Mouse (Mus musculus) heart, adult 2 months (tissue): Measurements from ENCODE around the gene Nlrp9b. TPM values are rescaled to one million over a fixed set of nuclear protein-coding genes. Genes with fewer than 3 reads are reported as not detected.
"Not testable (repeated sequence)": the region's sequence is repeated elsewhere in the genome, so short reads cannot be mapped to it uniquely, and the experiment has no call there.

ENCODE experiments used
- DNase-seq, 2 experiments: peaks; one replicate each; pipeline ENCODE4 v3.0.0; 2021
- H3K27ac ChIP-seq: fragments of 200-600 bp; 2 replicates; pipeline ENCODE4 v1.8.1; 2022
- H3K27me3 ChIP-seq: fragments of 200-500 bp; 2 replicates; pipeline ENCODE4 v1.6.1; 2012; ENCODE audit warnings: mild to moderate bottlenecking, low read length, inconsistent platforms, mixed read lengths; ENCODE audit not compliant: control insufficient read depth, insufficient read depth
- H3K36me3 ChIP-seq: fragments of 200-500 bp; 2 replicates; pipeline ENCODE4 v1.6.1; 2012; ENCODE audit warnings: low read length, inconsistent platforms; ENCODE audit not compliant: control insufficient read depth, insufficient read depth
- H3K4me1 ChIP-seq: fragments of 200-500 bp; 2 replicates; pipeline ENCODE4 v1.6.1; 2011; ENCODE audit warnings: low read length; ENCODE audit not compliant: control insufficient read depth, insufficient read depth
- H3K4me3 ChIP-seq: fragments of 200-600 bp; 2 replicates; pipeline ENCODE4 v1.8.1; 2022
- H3K79me2 ChIP-seq: fragments of 200-500 bp; replicated peaks from 2 replicates; pipeline ENCODE4 v1.6.1; 2012; ENCODE audit warnings: mild to moderate bottlenecking, inconsistent platforms, low read length, moderate library complexity, mixed read lengths; ENCODE audit not compliant: control insufficient read depth, insufficient read depth
- H3K9ac ChIP-seq: fragments of 200-500 bp; 2 replicates; pipeline ENCODE4 v1.6.1; 2012; ENCODE audit warnings: low read depth, mild to moderate bottlenecking, control low read depth, inconsistent platforms, low read length, mixed read lengths
- EP300 ChIP-seq: fragments of 200-500 bp; IDR thresholded peaks from 2 replicates; pipeline ENCODE4 v1.6.1; 2011; ENCODE audit warnings: low read depth, low read length, control low read depth; ENCODE audit not compliant: insufficient read depth
- POLR2A ChIP-seq: fragments of 200-500 bp; IDR thresholded peaks from 2 replicates; pipeline ENCODE4 v1.6.1; 2011; ENCODE audit warnings: mild to moderate bottlenecking, low read depth, low read length, control low read depth; ENCODE audit not compliant: insufficient read depth
- WGBS: fragments of 180-500 bp; shearing (Covaris S2); methylation state at CpG from one replicate; pipeline ENCODE4 v1.1.7; 2018; 5-methylcytosine and 5-hydroxymethylcytosine counted together
- intact Hi-C: fragments of 180-260 bp; cut with DNase I; formaldehyde crosslinking; loops from one replicate; pipeline ENCODE4 v1.15.1; 2025
- polyA plus RNA-seq: library from polyadenylated mRNA; depleted of rRNA; stranded (reverse); fragments of >200 nt; gene quantifications from 2 replicates; pipeline ENCODE4 v1.2.3, GENCODE M21; 2012; rRNA removed
- total RNA-seq, 2 experiments: library from RNA; stranded (reverse); gene quantifications; 2 replicates each; pipeline ENCODE4 v1.2.3; 2021

Nlrp9b gene
- total and polyA plus RNA-seq, 3 experiments = not detected

DNA sequence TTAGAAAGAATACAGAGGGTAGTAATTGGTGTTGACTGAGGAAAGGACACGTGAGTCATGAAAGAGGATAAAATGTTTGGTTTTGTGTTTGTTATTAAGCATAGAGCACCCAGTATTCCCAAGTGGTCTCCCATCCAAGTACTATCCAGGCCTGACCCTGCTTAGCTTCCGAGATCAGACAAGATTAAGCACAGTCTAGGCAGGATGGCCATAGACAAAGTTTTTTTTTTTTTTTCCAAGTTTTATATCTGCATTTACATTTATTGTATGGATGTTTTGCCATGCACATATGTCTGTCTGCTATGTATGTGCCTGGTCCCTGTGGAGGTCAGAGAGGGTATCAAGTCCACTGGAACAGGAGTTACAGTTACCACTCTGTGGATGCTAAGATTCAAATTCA is 18.7 kb downstream of the Nlrp9b start:
- intact Hi-C loops = no loop called here
- no peak for DNase-seq
- Histone ChIP-seq H3K4me3 (no peak overlapping the region), H3K9ac (no peak overlapping the region), H3K27ac (no peak overlapping the region), H3K79me2 (no peaks in the 10 kb centered on the region), H3K27me3 (no peaks in the 10 kb centered on the region), H3K36me3 (no peaks in the 10 kb centered on the region), H3K4me1 (no peaks in the 10 kb centered on the region)
- 65% methylated on average over 2 of the region's 2 CpGs for WGBS
- TF ChIP-seq POLR2A (no peak), EP300 (no peak)

DNA sequence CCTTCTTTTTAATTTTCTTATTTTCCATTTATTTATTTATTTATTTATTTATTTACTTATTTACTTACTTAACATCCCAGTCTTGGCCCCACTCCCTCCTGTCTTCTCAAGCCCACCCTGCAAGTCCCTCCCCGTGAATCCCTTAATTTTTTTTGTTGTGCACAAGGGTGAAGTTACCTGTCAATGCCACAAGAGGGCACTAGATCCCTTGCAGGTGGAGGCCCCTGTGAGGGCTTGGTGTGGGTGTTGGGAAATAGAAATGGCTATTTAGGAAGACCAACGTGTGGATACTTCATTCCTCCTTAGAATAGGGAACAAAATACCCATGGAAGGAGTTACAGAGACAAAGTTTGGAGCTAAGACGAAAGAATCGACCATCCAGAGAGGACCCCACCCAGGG is 72.8 kb downstream of the Nlrp9b start:
- H3K4me3 ChIP-seq, intact Hi-C loops, H3K9ac ChIP-seq, DNase-seq, H3K4me1 ChIP-seq, H3K27ac ChIP-seq, H3K27me3 ChIP-seq, H3K36me3 ChIP-seq, H3K79me2 ChIP-seq: not testable (repeated sequence)
- 57% methylated on average over 4 of the region's 4 CpGs for WGBS

DNA sequence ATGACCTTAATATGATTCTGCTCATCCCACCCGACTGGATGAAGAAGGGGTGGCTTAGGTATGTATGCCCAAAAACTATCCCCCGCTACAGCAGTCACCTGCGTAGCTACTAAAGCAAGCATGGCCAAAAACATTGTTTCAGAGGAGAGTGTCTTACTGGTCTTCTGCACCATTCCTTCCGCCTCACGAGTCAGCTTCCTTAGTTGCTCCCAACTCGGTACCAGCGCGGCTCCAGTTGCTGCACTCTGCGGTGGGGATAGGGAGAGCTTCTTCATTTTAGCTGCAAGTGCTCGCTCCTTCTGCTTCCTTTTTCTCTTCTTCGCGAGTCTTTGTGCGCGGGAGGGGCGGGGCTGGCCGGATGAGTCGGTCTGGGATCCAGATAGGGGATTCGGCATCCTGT is 86.9 kb downstream of the Nlrp9b start:
- H3K27ac ChIP-seq, intact Hi-C loops, H3K4me1 ChIP-seq, H3K36me3 ChIP-seq, DNase-seq, H3K79me2 ChIP-seq, H3K9ac ChIP-seq, H3K27me3 ChIP-seq, H3K4me3 ChIP-seq: not testable (repeated sequence)
- 62% methylated on average over 18 of the region's 18 CpGs for WGBS

DNA sequence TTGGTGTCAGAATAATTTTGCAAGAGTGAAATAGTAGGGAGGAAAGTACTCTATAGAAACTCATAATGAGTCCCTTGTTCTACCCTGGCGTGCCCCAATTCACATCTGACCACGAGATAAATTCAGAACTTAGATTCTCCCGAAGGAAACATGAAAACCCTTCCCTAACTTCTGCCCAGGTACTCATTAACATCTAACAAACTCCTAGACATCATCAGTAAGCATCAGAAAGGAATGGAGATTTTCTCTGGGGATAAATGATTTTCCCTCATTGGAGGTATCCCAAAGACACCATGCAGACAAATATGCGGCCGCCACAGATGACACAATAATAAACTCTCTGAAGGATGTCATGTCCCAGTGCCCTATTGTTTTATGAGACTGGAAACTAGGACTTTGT is 108.1 kb downstream of the Nlrp9b start, which contains the start of gene Vmn1r91:
Gene Vmn1r91, plus strand, starts transcription at position 301 of the 400 bp plus-strand sequence.
- H3K9ac ChIP-seq, H3K4me1 ChIP-seq, intact Hi-C loops, H3K36me3 ChIP-seq, H3K27me3 ChIP-seq, DNase-seq, H3K27ac ChIP-seq, H3K79me2 ChIP-seq, H3K4me3 ChIP-seq: not testable (repeated sequence)
- 70% methylated on average over 5 of the region's 5 CpGs for WGBS

DNA sequence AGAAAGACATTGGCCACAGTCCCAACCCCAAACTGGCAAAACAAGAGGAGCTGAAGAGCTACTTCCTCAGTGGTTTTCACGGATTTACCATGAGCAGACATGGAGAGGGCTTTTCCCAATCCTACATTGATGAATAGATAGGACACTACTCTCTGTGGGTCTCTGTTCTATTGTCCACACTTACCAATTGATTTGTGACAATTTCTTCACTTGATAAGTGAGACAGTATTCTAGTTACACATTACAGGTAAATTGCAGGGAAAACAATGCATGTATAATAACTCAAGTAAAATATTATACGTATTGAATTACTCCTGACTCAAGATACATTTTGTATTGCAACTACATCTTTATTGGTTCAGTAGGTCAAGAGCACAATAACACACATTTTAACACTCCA is 131.2 kb downstream of the Nlrp9b start, which contains the start of gene Gm16442:
Gene Gm16442, minus strand, starts transcription at position 101 of the 400 bp plus-strand sequence.
- H3K27ac ChIP-seq, H3K27me3 ChIP-seq, H3K9ac ChIP-seq, intact Hi-C loops, H3K4me3 ChIP-seq, H3K4me1 ChIP-seq, DNase-seq, H3K79me2 ChIP-seq, H3K36me3 ChIP-seq: not testable (repeated sequence)
- WGBS = no CpG with 5 or more reads among the region's 2 CpGs

Other genes starting within 250 kb of the Nlrp9b start
- gene Nectin2, start 241.0 kb upstream of the Nlrp9b start, total RNA-seq = 10 to 100 TPM; 30.2 to 41.4 TPM
- 29.4 and 30.7 TPM in 2 replicates for gene Nectin2, start 241.0 kb upstream of the Nlrp9b start, polyA plus RNA-seq
- gene Bcam, start 220.4 kb upstream of the Nlrp9b start, total RNA-seq = 100 to 1,000 TPM; 190 to 214 TPM
- 240 and 262 TPM in 2 replicates for gene Bcam, start 220.4 kb upstream of the Nlrp9b start, polyA plus RNA-seq
- gene Cblc, start 194.7 kb upstream of the Nlrp9b start, total RNA-seq = under 1 TPM; 0.63 to 0.77 TPM
- 0.41 and 1.2 TPM in 2 replicates for gene Cblc, start 194.7 kb upstream of the Nlrp9b start, polyA plus RNA-seq
- gene Bcl3, start 168.7 kb upstream of the Nlrp9b start, total RNA-seq = 1 to 10 TPM; 3.5 to 6.1 TPM
- 11.9 and 14.0 TPM in 2 replicates for gene Bcl3, start 168.7 kb upstream of the Nlrp9b start, polyA plus RNA-seq
- not detected for gene Gm19345, start 139.5 kb upstream of the Nlrp9b start, total RNA-seq
- gene Gm19345, start 139.5 kb upstream of the Nlrp9b start, polyA plus RNA-seq = not detected in 2 replicates
- gene Ceacam16, start 130.2 kb upstream of the Nlrp9b start, total RNA-seq = under 1 TPM in 1 of 2 experiments, not detected in 1; 0.14 TPM
- 0.35 and 0.66 TPM in 2 replicates for gene Ceacam16, start 130.2 kb upstream of the Nlrp9b start, polyA plus RNA-seq
- not detected for gene Ceacam19, start 103.5 kb upstream of the Nlrp9b start, total RNA-seq
- not detected in 2 replicates for gene Ceacam19, start 103.5 kb upstream of the Nlrp9b start, polyA plus RNA-seq
- 10 to 100 TPM; 20.1 to 24.5 TPM for gene Pvr, start 70.3 kb upstream of the Nlrp9b start, total RNA-seq
- 18.1 and 34.0 TPM in 2 replicates for gene Pvr, start 70.3 kb upstream of the Nlrp9b start, polyA plus RNA-seq
- gene Igsf23, start 40.7 kb upstream of the Nlrp9b start, total RNA-seq = 1 to 10 TPM; 1.9 to 2.9 TPM
- gene Igsf23, start 40.7 kb upstream of the Nlrp9b start, polyA plus RNA-seq = 8.6 and 9.9 TPM in 2 replicates
- gene Ceacam20, start 26.1 kb upstream of the Nlrp9b start, total RNA-seq = not detected
- not detected in 2 replicates for gene Ceacam20, start 26.1 kb upstream of the Nlrp9b start, polyA plus RNA-seq
- not detected for gene Vmn1r91, start 108.2 kb downstream of the Nlrp9b start, total RNA-seq
- gene Vmn1r91, start 108.2 kb downstream of the Nlrp9b start, polyA plus RNA-seq = not detected in 2 replicates
- not detected for gene Gm16442, start 131.1 kb downstream of the Nlrp9b start, total RNA-seq
- gene Gm16442, start 131.1 kb downstream of the Nlrp9b start, polyA plus RNA-seq = not detected in 2 replicates
- gene Vmn1r93, start 147.6 kb downstream of the Nlrp9b start, total RNA-seq = not detected
- gene Vmn1r93, start 147.6 kb downstream of the Nlrp9b start, polyA plus RNA-seq = not detected in 2 replicates
- not detected for gene Vmn1r94, start 176.9 kb downstream of the Nlrp9b start, total RNA-seq
- gene Vmn1r94, start 176.9 kb downstream of the Nlrp9b start, polyA plus RNA-seq = not detected in 2 replicates
- not detected for gene Vmn1r95, start 202.2 kb downstream of the Nlrp9b start, total RNA-seq
- gene Vmn1r95, start 202.2 kb downstream of the Nlrp9b start, polyA plus RNA-seq = not detected in 2 replicates
- gene Gm6164, start 214.1 kb downstream of the Nlrp9b start, total RNA-seq = not detected
- not detected in 2 replicates for gene Gm6164, start 214.1 kb downstream of the Nlrp9b start, polyA plus RNA-seq
- not detected for gene Gm4498, start 242.4 kb downstream of the Nlrp9b start, total RNA-seq
- gene Gm4498, start 242.4 kb downstream of the Nlrp9b start, polyA plus RNA-seq = not detected in 2 replicates